ENCODE assay signal across 14 mouse cellular contexts in the genomic region with DNA sequence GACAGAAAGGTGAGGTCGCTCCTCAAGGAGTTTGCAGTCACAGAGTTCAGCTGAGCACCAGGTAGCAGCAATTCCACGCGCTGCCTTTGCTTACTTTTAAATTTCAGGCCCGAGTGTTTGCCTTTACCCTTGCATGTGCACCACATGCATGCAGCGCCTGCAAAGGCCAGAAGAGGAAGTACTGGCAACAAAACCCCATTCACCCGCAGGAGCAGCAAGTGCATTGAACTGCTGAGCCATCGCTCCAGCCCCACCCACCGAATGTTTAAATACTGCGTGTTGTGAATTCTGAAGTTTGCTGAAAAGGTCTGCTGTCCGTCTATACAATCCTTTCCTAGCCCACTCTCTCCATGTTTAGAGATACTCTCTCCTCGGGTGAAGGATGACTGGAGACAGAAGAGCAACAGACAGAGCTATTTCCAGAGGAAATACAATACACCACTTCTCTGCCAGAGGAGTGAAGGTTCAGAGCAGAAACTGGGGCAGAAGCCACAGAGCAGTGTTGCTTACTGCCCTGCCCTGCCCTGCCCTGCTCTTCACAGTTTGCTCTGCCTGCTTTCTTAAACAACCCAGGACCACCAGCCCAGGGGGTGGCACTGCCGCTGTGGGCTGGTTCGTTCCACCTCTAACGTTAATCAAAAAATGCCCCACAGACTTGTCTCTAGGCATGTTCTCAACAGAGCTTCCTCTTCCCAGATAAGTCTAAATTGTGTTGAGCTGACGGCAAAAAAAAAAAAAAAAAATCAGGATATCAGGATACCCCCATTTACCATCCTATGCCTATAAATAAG. TPM values are rescaled to one million over a fixed set of nuclear protein-coding genes. Genes with fewer than 3 reads are reported as not detected.
DNase-seq lines count a peak whose midpoint lies in the region; ATAC-seq and TF ChIP-seq lines count a peak whose summit lies in the region.
"Had no signal": no experiment of that assay in that cellular context is flagged by ENCODE, and none has a peak within 500 bp of the region (broad histone marks: within the 10 kb centered on the region; RNA-seq: fewer than 3 reads in every experiment).

No protein-coding gene starts in this region.

- intact Hi-C loops in heart, adult 2 months (cut with DNase I), result no loop called here
- intact Hi-C loops in heart, postnatal 14 days (cut with DNase I), result no loop called here
- intact Hi-C loops in left cerebral cortex, postnatal 36 days (cut with DNase I), result no loop called here

- no peaks in the 10 kb centered on the region for H3K79me2 ChIP-seq in heart, adult 2 months (replicated peaks; ENCODE audit: control insufficient read depth, insufficient read depth, low read length)

- TF ChIP-seq CTCF in heart, adult 2 months (IDR thresholded peaks at IDR 0.05), result 0 out of 2 replicates have a peak, but pooled peaks have one; percentile 6
- no peak for TF ChIP-seq CTCF in small intestine, adult 2 months (IDR thresholded peaks at IDR 0.05; ENCODE audit: extremely low read depth, insufficient read length, insufficient replicate concordance, low read depth, low read length)

- no peak overlapping the region for H3K4me3 ChIP-seq in heart, adult 2 months
- no peak overlapping the region for H3K4me3 ChIP-seq in liver, embryonic 11.5 days (ENCODE audit: low read depth, low read length)
- H3K4me3 ChIP-seq in small intestine, adult 2 months (ENCODE audit: low read depth, low read length), result no peak overlapping the region
- H3K4me3 ChIP-seq: kidney, embryonic 15.5 days; myocyte had no signal

- 64% methylated on average over 15 of the region's 15 CpGs for WGBS in heart, adult 2 months
- 51% methylated on average over 15 of the region's 15 CpGs for WGBS in liver, embryonic 11.5 days
- 34% methylated on average over 15 of the region's 15 CpGs for WGBS in small intestine, adult 2 months

- H3K27me3 ChIP-seq in heart, adult 2 months (ENCODE audit: control insufficient read depth, insufficient read depth, low read length), result peaks cover 4% of the 10 kb centered on the region
- peaks cover 15% of the 10 kb centered on the region for H3K27me3 ChIP-seq in liver, embryonic 11.5 days (replicated peaks; ENCODE audit: control insufficient read depth, insufficient read depth, low read length)
- H3K27me3 ChIP-seq in small intestine, adult 2 months (ENCODE audit: control insufficient read depth, insufficient read depth, low read length), result no peaks in the 10 kb centered on the region

- no peak overlapping the region for H3K9ac ChIP-seq in heart, adult 2 months (ENCODE audit: low read depth, low read length)
- H3K9ac ChIP-seq in liver, embryonic 11.5 days (ENCODE audit: low read depth, low read length), result no peak overlapping the region
- H3K9ac ChIP-seq: kidney, embryonic 15.5 days had no signal

- no peak for ATAC-seq in liver, embryonic 11.5 days (replicated peaks; ENCODE audit: low FRiP score)

- no peaks in the 10 kb centered on the region for H3K9me3 ChIP-seq in liver, embryonic 11.5 days (ENCODE audit: control insufficient read depth, low read length)
- H3K9me3 ChIP-seq: kidney, embryonic 15.5 days had no signal

- H3K36me3 ChIP-seq in heart, adult 2 months (ENCODE audit: control insufficient read depth, insufficient read depth, low read length), result no peaks in the 10 kb centered on the region
- H3K36me3 ChIP-seq in liver, embryonic 11.5 days (ENCODE audit: control insufficient read depth, insufficient read depth, low read length), result no peaks in the 10 kb centered on the region
- peaks cover 2% of the 10 kb centered on the region for H3K36me3 ChIP-seq in small intestine, adult 2 months (ENCODE audit: control insufficient read depth, insufficient read depth, low read length)

- DNase-seq in heart, adult 2 months, result peak in 1 of 2 experiments; percentile 34
- DNase-seq in heart, postnatal 14 days, result no peak
- peak; percentile 30 for DNase-seq in R1 (ENCODE audit: low read depth, low spot score)
- no peak for DNase-seq in liver, embryonic 11.5 days (ENCODE audit: low spot score)
- DNase-seq in left cerebral cortex, postnatal 36 days (ENCODE audit: low spot score in 2 of 2), result no peak
- DNase-seq in right cerebral cortex, postnatal 14 days, result no peak
- DNase-seq in urinary bladder, postnatal 10 days (ENCODE audit: low spot score), result no peak
- DNase-seq: adrenal gland, postnatal 25 days; right cerebral cortex, postnatal 25 days had no signal

- H3K4me2 ChIP-seq in liver, embryonic 11.5 days, result no peak overlapping the region
- H3K4me2 ChIP-seq: kidney, embryonic 15.5 days had no signal

- no peak overlapping the region for H3K27ac ChIP-seq in heart, adult 2 months
- H3K27ac ChIP-seq in liver, embryonic 11.5 days (ENCODE audit: low read depth, low read length), result peak overlapping the region; percentile 15; the same call in 1 of the 2 replicates
- peak overlapping the region; percentile 21; the same call in 1 of the 2 replicates for H3K27ac ChIP-seq in small intestine, adult 2 months (ENCODE audit: insufficient read depth, low read depth, low read length)
- H3K27ac ChIP-seq: kidney, embryonic 15.5 days had no signal

- no peak for TF ChIP-seq EP300 in heart, adult 2 months (IDR thresholded peaks at IDR 0.05; ENCODE audit: insufficient read depth, low read depth, low read length)

- H3K4me1 ChIP-seq in heart, adult 2 months (ENCODE audit: control insufficient read depth, insufficient read depth, low read length), result no peaks in the 10 kb centered on the region
- H3K4me1 ChIP-seq in liver, embryonic 11.5 days (replicated peaks; ENCODE audit: control insufficient read depth, insufficient read depth, low read length), result peaks cover 14% of the 10 kb centered on the region
- peaks cover 24% of the 10 kb centered on the region for H3K4me1 ChIP-seq in small intestine, adult 2 months (ENCODE audit: control insufficient read depth, insufficient read depth, insufficient read length, low read length)

- TF ChIP-seq POLR2A in heart, adult 2 months (IDR thresholded peaks at IDR 0.05; ENCODE audit: insufficient read depth, low read depth, low read length), result no peak
- no peak for TF ChIP-seq POLR2A in small intestine, adult 2 months (IDR thresholded peaks at IDR 0.05; ENCODE audit: low read depth, low read length)

RNA-seq across cellular contexts. Expression of a gene that starts 3.3 kb away (rescaled TPM):
- not detected for total RNA-seq in heart, adult 2 months (2021)
- 0.20 and 0.41 TPM in 2 replicates for polyA plus RNA-seq in heart, adult 2 months (2012; rRNA removed)
- total RNA-seq in heart, postnatal 14 days (2021), result not detected
- polyA plus RNA-seq in liver, embryonic 11.5 days (2014; fragmentation: Nextera tagmentation; extraction: Ambion mirVana), result 3.9 and 5.1 TPM in 2 replicates
- polyA plus RNA-seq in small intestine, adult 2 months (2012; rRNA removed), result 0.68 and 1.2 TPM in 2 replicates
- total RNA-seq in left cerebral cortex, postnatal 36 days (2021), result under 1 TPM in 1 of 2 experiments, not detected in 1; 0.18 TPM
- polyA plus RNA-seq: heart, postnatal 0 days; limb, embryonic 11.5 days; myocyte had no signal

RNA-seq across cellular contexts. Expression of a gene that starts 38.4 kb away (rescaled TPM):
- 100 to 1,000 TPM; 106 to 146 TPM for total RNA-seq in heart, adult 2 months (2021)
- 41.6 and 56.6 TPM in 2 replicates for polyA plus RNA-seq in heart, adult 2 months (2012; rRNA removed)
- total RNA-seq in heart, postnatal 14 days (2021), result 100 to 1,000 TPM; 121 to 126 TPM
- polyA plus RNA-seq in liver, embryonic 11.5 days (2014; fragmentation: Nextera tagmentation; extraction: Ambion mirVana), result 240 and 250 TPM in 2 replicates
- polyA plus RNA-seq in small intestine, adult 2 months (2012; rRNA removed), result 332 and 352 TPM in 2 replicates
- 100 to 1,000 TPM; 156 to 164 TPM for total RNA-seq in left cerebral cortex, postnatal 36 days (2021)
